13 mouse cellular contexts compared by ENCODE assay signal in genomic region chr10:127432466-127432865, GRCm38 (mm10).
"Had no signal": no experiment of that assay in that cellular context is flagged by ENCODE, and none has a peak within 500 bp of the region (broad histone marks: within the 10 kb centered on the region; RNA-seq: fewer than 3 reads in every experiment).

No protein-coding gene starts in this region.

- DNase-seq: cerebellum, adult 9-11 months; cerebellum, postnatal 10 days; cerebellum, postnatal 14 days; cerebellum, postnatal 25 days; cerebellum, postnatal 36 days; embryo, embryonic 11 days; forebrain, postnatal 0 days; gastrocnemius, adult 2 months; gastrocnemius, postnatal 10 days; gastrocnemius, postnatal 14 days; gastrocnemius, postnatal 25 days; gastrocnemius, postnatal 36 days; heart, adult 2 months had no signal
